Mouse (Mus musculus): ENCODE data around the gene Trove2. TPM values are rescaled to one million over a fixed set of nuclear protein-coding genes. Genes with fewer than 3 reads are reported as not detected.

The Trove2 gene
- polyA plus RNA-seq (2021): 16.5 TPM

GRCm38 (mm10) chr1:143776446-143777411 is at the start of gene Trove2, which contains the start of gene Uchl5:
Trove2 (minus strand) TSS chr1:143777068.
Uchl5 (plus strand) TSS chr1:143777272.
- CTCF ChIA-PET: interaction anchor here (0.7 to 2.2 kb wide), 7 partner anchors 8 to 36 kb away, joined by 3 to 8 read pairs (median 4); no protein-coding TSS in a partner anchor

GRCm38 (mm10) chr1:143822677-143823076 is 45.8 kb upstream of the Trove2 start:
- no peak for TF ChIP-seq CTCF (IDR thresholded peaks at IDR 0.05)
- H3K27me3 ChIP-seq: no peaks in the 10 kb centered on the region
- POLR2A ChIA-PET: interaction anchor here (1.2 kb wide), 1 partner anchor 12 kb away, joined by 4 read pairs; no protein-coding TSS in a partner anchor
- CTCF ChIA-PET: interaction anchor here (1.8 kb wide), 1 partner anchor 9 kb away, joined by 9 read pairs; no protein-coding TSS in a partner anchor
- ATAC-seq (no peak), DNase-seq (ENCODE audit: low read depth, low spot score) (no peak)
- in situ Hi-C loops (cut with MboI; ENCODE audit: low pct_unique_long_range_greater_than_20kb): no loop called here

More at GRCm38 (mm10) chr1:143776446-143777411, at the start of gene Trove2, which contains the start of gene Uchl5:
- POLR2A ChIA-PET: interaction anchor here (0.6 to 0.7 kb wide), 2 partner anchors 12 to 230 kb away, joined by 4 to 5 read pairs; no protein-coding TSS in a partner anchor
- H3K27me3 ChIP-seq: no peaks in the 10 kb centered on the region
- no peak for TF ChIP-seq CTCF (IDR thresholded peaks at IDR 0.05)
- DNase-seq (ENCODE audit: low read depth, low spot score) (peak; percentile 80), ATAC-seq (peak; percentile 96)
- in situ Hi-C loops (cut with MboI; ENCODE audit: low pct_unique_long_range_greater_than_20kb): no loop called here

DNA sequence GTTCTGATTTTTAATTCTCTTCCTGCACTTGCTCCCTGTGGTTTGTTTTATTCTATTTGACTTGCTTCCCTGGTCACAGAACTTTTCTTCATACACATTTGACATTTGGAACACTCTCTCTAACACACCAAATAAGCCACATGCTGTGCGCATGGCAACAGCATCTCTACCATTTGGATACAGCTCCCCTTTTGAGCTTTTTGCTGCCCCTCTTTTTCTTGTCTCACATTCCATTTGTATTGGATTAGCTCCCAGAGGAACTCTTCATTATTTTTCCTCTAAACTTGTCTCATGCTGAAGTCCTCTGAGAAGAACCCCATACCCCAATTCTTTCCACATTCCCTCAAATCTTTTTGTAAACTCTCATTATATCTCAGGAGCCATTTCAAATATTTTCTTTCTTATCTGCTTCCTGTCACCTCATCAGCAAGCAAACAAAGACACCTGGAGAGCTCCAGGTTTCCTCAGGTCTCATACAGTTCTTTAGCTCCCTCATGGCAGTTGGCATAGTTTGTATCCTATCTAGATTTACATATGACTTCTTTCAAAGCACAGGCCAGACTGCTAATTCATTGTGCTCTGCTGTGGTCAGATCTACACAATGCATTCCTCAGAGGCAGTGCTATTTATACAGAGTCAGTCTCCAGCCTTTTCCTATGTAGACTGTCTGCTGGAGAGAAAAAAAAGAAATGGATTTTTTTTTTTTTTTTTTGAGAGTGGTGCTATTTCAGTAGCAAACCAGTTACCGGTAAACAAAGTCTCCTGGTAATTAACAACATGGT is 43.4 kb upstream of the Trove2 start:
- ChIA-PET CTCF (interaction anchor here (0.7 to 1.3 kb wide), 3 partner anchors 9 to 14 kb away, joined by 3 to 4 read pairs (median 3); no protein-coding TSS in a partner anchor), POLR2A (interaction anchor here (0.6 to 0.7 kb wide), 2 partner anchors 15 to 186 kb away, joined by 3 to 5 read pairs; no protein-coding TSS in a partner anchor)
- DNase-seq (ENCODE audit: low read depth, low spot score): no peak
- in situ Hi-C loops (cut with MboI; ENCODE audit: low pct_unique_long_range_greater_than_20kb): no loop called here
- TF ChIP-seq CTCF (IDR thresholded peaks at IDR 0.05): no peak
- ATAC-seq: no peak
- no peaks in the 10 kb centered on the region for H3K27me3 ChIP-seq

- POLR2A ChIA-PET: interaction anchor here (1.1 kb wide), 1 partner anchor 190 kb away, joined by 7 read pairs; the partner anchor contains the start of gene Rgs2
- peak; percentile 69 for ATAC-seq
- CTCF ChIA-PET: interaction anchor here (0.9 to 6.9 kb wide), 12 partner anchors 9 to 199 kb away, joined by 3 to 43 read pairs (median 4); no protein-coding TSS in a partner anchor
- TF ChIP-seq CTCF (IDR thresholded peaks at IDR 0.05): peak; percentile 76
- in situ Hi-C loops (cut with MboI; ENCODE audit: low pct_unique_long_range_greater_than_20kb): loop anchor here (5.0 kb wide), 1 partner anchor 188 kb away; the partner anchor contains the start of gene Rgs2
- no peaks in the 10 kb centered on the region for H3K27me3 ChIP-seq
- DNase-seq (ENCODE audit: low read depth, low spot score): no peak
Measured at GRCm38 (mm10) chr1:143813676-143814360, 37.0 kb upstream of the Trove2 start.

GRCm38 (mm10) chr1:143809062-143809461 is 32.2 kb upstream of the Trove2 start:
- DNase-seq (ENCODE audit: low read depth, low spot score) (no peak), ATAC-seq (no peak)
- ChIA-PET CTCF (interaction anchor here (0.8 to 2.4 kb wide), 3 partner anchors 21 to 198 kb away, joined by 3 to 10 read pairs (median 4); no protein-coding TSS in a partner anchor), POLR2A (interaction anchor here (0.6 kb wide), 1 partner anchor 432 kb away, joined by 3 read pairs; no protein-coding TSS in a partner anchor)
- H3K27me3 ChIP-seq: no peaks in the 10 kb centered on the region
- no peak for TF ChIP-seq CTCF (IDR thresholded peaks at IDR 0.05)
- in situ Hi-C loops (cut with MboI; ENCODE audit: low pct_unique_long_range_greater_than_20kb): loop anchor here (10.0 kb wide), 3 partner anchors 396 to 566 kb away; partner anchors contain the start of gene Rgs1

DNA sequence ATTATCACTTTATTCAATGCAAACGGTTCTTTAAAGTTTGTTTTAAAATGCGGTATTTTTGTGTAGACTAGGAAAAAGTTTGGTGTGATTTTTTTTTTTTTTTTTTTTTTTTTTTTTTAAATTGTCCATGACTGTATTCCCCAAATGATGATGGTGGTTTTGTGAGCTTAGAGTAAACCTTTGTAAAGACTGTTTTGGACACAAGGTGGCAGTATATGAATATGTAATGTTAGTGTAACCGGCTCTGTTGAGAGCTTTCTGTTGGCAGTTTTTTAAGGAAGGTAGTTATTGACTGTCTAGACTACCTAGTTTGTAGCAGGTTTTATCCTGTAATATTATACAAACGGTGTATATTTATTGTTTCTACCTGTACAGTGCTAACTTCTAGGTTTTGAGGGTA is 26.7 kb upstream of the Trove2 start:
- ATAC-seq (peak; percentile 78), DNase-seq (ENCODE audit: low read depth, low spot score) (peak; percentile 31)
- ChIA-PET POLR2A (interaction anchor here (0.7 kb wide), 1 partner anchor 203 kb away, joined by 3 read pairs; no protein-coding TSS in a partner anchor), CTCF (interaction anchor here (0.8 to 3.8 kb wide), 13 partner anchors 8 to 603 kb away, joined by 3 to 17 read pairs (median 4); partner anchors contain the start of genes Rgs2, Trove2 and Uchl5)
- in situ Hi-C loops (cut with MboI; ENCODE audit: low pct_unique_long_range_greater_than_20kb): loop anchor here (10.0 kb wide), 3 partner anchors 401 to 571 kb away; partner anchors contain the start of gene Rgs1
- peak; percentile 41 for TF ChIP-seq CTCF (IDR thresholded peaks at IDR 0.05)
- H3K27me3 ChIP-seq: no peaks in the 10 kb centered on the region

DNA sequence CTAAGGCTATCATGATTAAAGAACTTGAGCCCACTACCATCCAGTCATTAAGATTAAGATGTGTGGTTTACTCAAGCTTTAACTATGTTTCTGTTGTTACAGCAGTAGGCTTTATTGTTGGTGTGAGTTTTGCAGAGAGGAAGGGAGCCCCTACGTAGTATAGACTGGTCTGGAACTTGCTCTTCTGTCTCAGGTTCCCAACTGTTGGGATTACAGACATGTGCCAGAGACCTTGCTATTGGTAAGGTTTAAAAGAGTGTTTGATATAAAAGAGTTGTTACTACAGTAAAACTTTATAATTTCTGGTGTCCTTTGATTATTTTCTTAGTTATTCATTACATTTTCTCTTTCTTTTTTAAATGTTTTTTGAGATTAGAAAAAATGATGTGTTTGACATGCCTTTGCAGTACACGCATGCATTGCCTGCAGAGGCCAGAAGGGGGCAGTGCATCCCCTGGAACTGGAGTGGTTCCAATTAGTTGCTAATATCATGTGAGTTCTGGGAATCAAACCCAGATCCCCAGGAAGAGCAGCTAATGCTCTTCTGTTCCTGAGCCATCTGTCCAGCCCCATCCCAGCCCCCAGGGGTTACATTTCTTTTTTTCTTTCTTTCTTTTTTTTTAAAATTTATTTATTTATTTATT is 11.8 kb upstream of the Trove2 start:
- CTCF ChIA-PET: interaction anchor here (0.9 to 2.3 kb wide), 4 partner anchors 8 to 20 kb away, joined by 3 to 6 read pairs (median 4); no protein-coding TSS in a partner anchor
- DNase-seq (ENCODE audit: low read depth, low spot score): no peak
- POLR2A ChIA-PET: no interaction called here
- peak; percentile 92 for TF ChIP-seq CTCF (IDR thresholded peaks at IDR 0.05)
- no peak for ATAC-seq
- H3K27me3 ChIP-seq: no peaks in the 10 kb centered on the region
- in situ Hi-C loops (cut with MboI; ENCODE audit: low pct_unique_long_range_greater_than_20kb): no loop called here

GRCm38 (mm10) chr1:143777558-143778218 is 820 bp upstream of the Trove2 start:
- ATAC-seq: peak; percentile 48
- DNase-seq (ENCODE audit: low read depth, low spot score): no peak

More at GRCm38 (mm10) chr1:143777558-143778218, 820 bp upstream of the Trove2 start:
- TF ChIP-seq CTCF (IDR thresholded peaks at IDR 0.05): no peak
- no peaks in the 10 kb centered on the region for H3K27me3 ChIP-seq
- in situ Hi-C loops (cut with MboI; ENCODE audit: low pct_unique_long_range_greater_than_20kb): no loop called here
- ChIA-PET CTCF (interaction anchor here (1.0 to 2.2 kb wide), 2 partner anchors 26 to 37 kb away, joined by 4 to 8 read pairs; no protein-coding TSS in a partner anchor), POLR2A (no interaction called here)
